Mouse (Mus musculus) heart, embryonic 13.5 days (tissue): ENCODE measurements around the gene Gabrb2. TPM values are rescaled to one million over a fixed set of nuclear protein-coding genes. Genes with fewer than 3 reads are reported as not detected.

Experiments used
- ATAC-seq: fragments of 200-750 bp; cut with Nextera tagmentation; 2 replicates; pipeline ENCODE4 v1.8.0; 2017; ENCODE audit warnings: moderate TSS enrichment; ENCODE audit not compliant: insufficient number of reproducible peaks, low FRiP score, low TSS enrichment; ENCODE audit errors: extremely low read depth
- H3K27ac ChIP-seq: fragments of 300-500 bp; sonication (generic); replicated peaks from 2 replicates; pipeline ENCODE4 v1.5.1; 2015; ENCODE audit warnings: moderate library complexity, mild to moderate bottlenecking, inconsistent platforms
- H3K27me3 ChIP-seq: fragments of 300-500 bp; sonication (generic); replicated peaks from 2 replicates; pipeline ENCODE4 v1.6.1; 2015; ENCODE audit warnings: mild to moderate bottlenecking, inconsistent platforms
- H3K36me3 ChIP-seq: fragments of 300-500 bp; sonication (generic); 2 replicates; pipeline ENCODE4 v1.6.1; 2015; ENCODE audit warnings: mild to moderate bottlenecking, inconsistent platforms
- H3K4me1 ChIP-seq: fragments of 300-500 bp; sonication (generic); 2 replicates; pipeline ENCODE4 v1.6.1; 2015; ENCODE audit warnings: inconsistent platforms
- H3K4me2 ChIP-seq: fragments of 300-500 bp; sonication (generic); 2 replicates; pipeline ENCODE4 v1.6.1; 2015; ENCODE audit warnings: inconsistent platforms, mild to moderate bottlenecking, moderate library complexity
- H3K4me3 ChIP-seq: fragments of 300-500 bp; sonication (generic); 2 replicates; pipeline ENCODE4 v1.5.1; 2015; ENCODE audit warnings: moderate library complexity, mild to moderate bottlenecking, inconsistent platforms
- H3K9ac ChIP-seq: fragments of 300-500 bp; sonication (generic); 2 replicates; pipeline ENCODE4 v1.6.1; 2015; ENCODE audit warnings: inconsistent platforms, mild to moderate bottlenecking, moderate library complexity
- H3K9me3 ChIP-seq: fragments of 300-500 bp; sonication (generic); 2 replicates; pipeline ENCODE4 v1.6.1; 2016; ENCODE audit warnings: inconsistent platforms
- WGBS: fragments of 180-500 bp; shearing (Covaris S2); methylation state at CpG from one replicate; pipeline ENCODE4 v1.1.7; 2015; ENCODE audit warnings: mixed read lengths; 5-methylcytosine and 5-hydroxymethylcytosine counted together
- polyA plus RNA-seq: library from polyadenylated mRNA; unstranded; fragments of >200 nt; fragmentation: Nextera tagmentation; extraction: Ambion mirVana; gene quantifications from 2 replicates; pipeline ENCODE4 v1.2.1, GENCODE M21; 2015

The Gabrb2 gene
- polyA plus RNA-seq, 1 experiment from 2014 or later: 0.95 TPM

DNA sequence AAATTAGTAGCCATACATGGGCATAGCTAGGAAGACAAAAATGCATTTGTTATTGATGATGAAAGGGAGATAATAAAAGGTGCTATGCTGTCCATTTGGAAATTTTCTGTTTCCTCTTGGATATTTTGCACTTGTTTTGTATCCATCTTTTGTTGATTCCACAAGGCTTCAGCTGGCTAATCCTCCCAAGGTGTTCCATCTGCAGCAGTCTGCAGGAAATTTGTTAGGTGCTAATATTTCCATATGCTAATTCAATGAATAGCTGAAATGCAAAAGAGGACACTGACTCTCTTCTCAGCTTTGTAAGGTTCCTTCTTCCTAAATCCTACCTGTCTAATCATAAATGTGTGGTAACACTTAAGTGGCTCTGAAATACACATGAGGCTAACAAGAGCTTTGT lies 24.1 kb downstream of the Gabrb2 start:
- no peaks in the 10 kb centered on the region for H3K27me3 ChIP-seq
- H3K4me2 ChIP-seq: no peak overlapping the region
- ATAC-seq: no peak
- H3K9ac ChIP-seq: no peak overlapping the region
- H3K27ac ChIP-seq: no peak overlapping the region
- H3K36me3 ChIP-seq: no peaks in the 10 kb centered on the region
- no peaks in the 10 kb centered on the region for H3K4me1 ChIP-seq
- H3K9me3 ChIP-seq: no peaks in the 10 kb centered on the region
- H3K4me3 ChIP-seq: no peak overlapping the region

GRCm38 (mm10) chr11:42448929-42449328 lies 29.4 kb downstream of the Gabrb2 start:
- Histone ChIP-seq H3K27me3 (no peaks in the 10 kb centered on the region), H3K9ac (no peak overlapping the region), H3K4me3 (no peak overlapping the region), H3K36me3 (no peaks in the 10 kb centered on the region), H3K4me1 (no peaks in the 10 kb centered on the region), H3K4me2 (no peak overlapping the region), H3K27ac (no peak overlapping the region), H3K9me3 (no peaks in the 10 kb centered on the region)
- ATAC-seq: no peak
- WGBS: 58% methylated on average over 4 of the region's 4 CpGs

DNA sequence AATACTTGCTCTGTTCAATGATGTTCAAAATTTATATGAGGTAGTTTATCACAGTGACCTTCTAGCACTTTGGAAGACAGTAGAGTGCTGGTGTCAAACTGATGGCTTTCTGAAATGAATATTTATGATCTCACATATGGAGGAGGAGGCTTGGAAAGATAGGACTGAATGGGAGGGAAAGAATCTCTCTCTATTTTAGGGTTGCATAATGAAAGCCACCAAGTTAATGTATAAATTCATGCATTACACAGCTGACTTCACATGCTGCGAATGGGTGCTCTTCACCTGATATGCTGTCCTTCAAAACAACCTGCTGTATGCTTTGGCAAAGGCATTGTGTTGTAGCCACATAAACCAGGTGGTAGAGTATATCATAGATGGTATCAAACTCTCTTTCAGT lies 44.6 kb downstream of the Gabrb2 start:
- Histone ChIP-seq H3K9me3 (no peaks in the 10 kb centered on the region), H3K36me3 (no peaks in the 10 kb centered on the region), H3K27me3 (no peaks in the 10 kb centered on the region), H3K4me3 (no peak overlapping the region), H3K4me1 (no peaks in the 10 kb centered on the region), H3K4me2 (no peak overlapping the region), H3K27ac (no peak overlapping the region), H3K9ac (no peak overlapping the region)
- ATAC-seq: no peak
- 79% methylated on average over 1 of the region's 1 CpGs for WGBS

DNA sequence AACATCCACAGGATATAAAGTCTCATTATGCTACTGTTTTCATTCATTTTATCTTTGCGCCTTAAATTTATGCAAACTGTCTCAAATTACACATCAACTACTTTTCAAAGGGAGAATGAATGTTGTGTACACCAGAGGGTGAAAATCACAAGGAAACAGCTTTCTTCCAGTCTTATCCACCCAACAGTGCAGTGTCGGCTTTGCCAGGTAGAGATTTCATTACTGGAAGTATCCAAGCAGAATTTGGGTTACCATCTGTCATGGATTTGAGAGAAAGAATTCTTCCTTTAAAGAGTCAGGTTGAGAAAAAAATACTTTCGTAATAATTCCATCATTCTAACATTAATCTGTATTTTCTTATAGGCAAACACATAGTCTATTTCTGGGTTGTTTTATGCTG lies 48.8 kb downstream of the Gabrb2 start:
- no peak overlapping the region for H3K9ac ChIP-seq
- no peaks in the 10 kb centered on the region for H3K36me3 ChIP-seq
- H3K27ac ChIP-seq: no peak overlapping the region
- no peak for ATAC-seq
- H3K27me3 ChIP-seq: no peaks in the 10 kb centered on the region
- 75% methylated on average over 3 of the region's 3 CpGs for WGBS
- no peak overlapping the region for H3K4me3 ChIP-seq
- H3K9me3 ChIP-seq: no peaks in the 10 kb centered on the region
- H3K4me1 ChIP-seq: no peaks in the 10 kb centered on the region
- H3K4me2 ChIP-seq: no peak overlapping the region

DNA sequence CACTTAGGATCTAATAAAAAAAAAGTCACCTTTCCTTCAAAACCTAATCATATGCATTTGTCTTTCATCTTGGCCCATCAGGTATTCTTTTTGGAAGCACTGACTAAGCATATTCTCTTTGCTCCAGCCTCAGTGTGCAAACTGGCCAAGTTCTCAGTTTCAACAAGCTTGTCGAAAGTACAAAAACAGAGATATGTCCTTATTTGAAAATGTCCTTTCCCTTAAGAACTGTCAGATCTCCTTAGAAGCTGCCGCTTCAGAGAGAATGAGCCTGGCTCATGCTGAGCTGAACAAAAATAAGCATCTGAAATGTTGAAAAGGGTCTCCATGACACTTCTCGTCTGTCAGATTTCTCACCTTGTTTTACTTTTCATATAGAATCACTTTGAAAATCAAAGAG lies 55.0 kb downstream of the Gabrb2 start:
- H3K4me1 ChIP-seq: no peaks in the 10 kb centered on the region
- no peaks in the 10 kb centered on the region for H3K9me3 ChIP-seq
- no peaks in the 10 kb centered on the region for H3K36me3 ChIP-seq
- WGBS: 74% methylated on average over 3 of the region's 3 CpGs
- ATAC-seq: no peak
- H3K27me3 ChIP-seq: no peaks in the 10 kb centered on the region
- no peak overlapping the region for H3K4me2 ChIP-seq
- no peak overlapping the region for H3K27ac ChIP-seq
- no peak overlapping the region for H3K4me3 ChIP-seq
- no peak overlapping the region for H3K9ac ChIP-seq

DNA sequence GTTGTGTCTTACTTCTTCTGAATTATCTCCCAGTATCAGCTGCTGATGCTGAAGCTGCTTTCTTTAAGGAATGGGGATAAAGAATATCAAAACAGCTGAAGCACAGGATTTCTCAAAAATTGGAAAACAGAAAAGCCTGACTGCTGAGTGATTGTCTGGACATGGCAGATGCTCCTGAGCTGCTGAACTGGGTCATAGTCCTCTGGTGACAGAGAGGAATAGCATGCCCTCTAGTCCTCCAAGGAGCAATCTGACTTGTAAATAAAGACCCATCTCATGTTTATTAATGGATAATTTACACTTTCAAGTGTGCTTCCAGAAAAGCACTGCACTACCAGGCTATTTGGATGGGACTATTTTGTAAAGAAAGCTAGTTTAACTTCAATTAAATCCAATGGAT lies 68.1 kb downstream of the Gabrb2 start:
- no peak for ATAC-seq
- Histone ChIP-seq H3K36me3 (no peaks in the 10 kb centered on the region), H3K9ac (no peak overlapping the region), H3K4me1 (no peaks in the 10 kb centered on the region), H3K4me2 (no peak overlapping the region), H3K9me3 (no peaks in the 10 kb centered on the region), H3K27ac (no peak overlapping the region), H3K27me3 (no peaks in the 10 kb centered on the region), H3K4me3 (no peak overlapping the region)

GRCm38 (mm10) chr11:42501166-42501565 lies 81.6 kb downstream of the Gabrb2 start:
- ATAC-seq: no peak
- Histone ChIP-seq H3K4me1 (no peaks in the 10 kb centered on the region), H3K27ac (no peak overlapping the region), H3K9me3 (no peaks in the 10 kb centered on the region), H3K4me2 (no peak overlapping the region), H3K36me3 (no peaks in the 10 kb centered on the region), H3K4me3 (no peak overlapping the region), H3K27me3 (no peaks in the 10 kb centered on the region), H3K9ac (no peak overlapping the region)

GRCm38 (mm10) chr11:42505436-42505835 lies 85.9 kb downstream of the Gabrb2 start:
- Histone ChIP-seq H3K9ac (no peak overlapping the region), H3K4me1 (no peaks in the 10 kb centered on the region), H3K4me2 (no peak overlapping the region), H3K4me3 (no peak overlapping the region), H3K36me3 (no peaks in the 10 kb centered on the region), H3K27ac (no peak overlapping the region), H3K9me3 (no peaks in the 10 kb centered on the region), H3K27me3 (no peaks in the 10 kb centered on the region)
- WGBS: 76% methylated on average over 2 of the region's 2 CpGs
- no peak for ATAC-seq

- H3K4me2 ChIP-seq: no peak overlapping the region
- H3K4me1 ChIP-seq: no peaks in the 10 kb centered on the region
- no peaks in the 10 kb centered on the region for H3K36me3 ChIP-seq
- H3K9me3 ChIP-seq: no peaks in the 10 kb centered on the region
- H3K4me3 ChIP-seq: no peak overlapping the region
- no peak for ATAC-seq
- no peak overlapping the region for H3K9ac ChIP-seq
- no peaks in the 10 kb centered on the region for H3K27me3 ChIP-seq
- 58% methylated on average over 1 of the region's 1 CpGs for WGBS
- no peak overlapping the region for H3K27ac ChIP-seq
These were observed 86.4 kb downstream of the Gabrb2 start for GRCm38 (mm10) chr11:42505911-42506310.

GRCm38 (mm10) chr11:42521960-42522359 lies 102.4 kb downstream of the Gabrb2 start:
- Histone ChIP-seq H3K9ac (no peak overlapping the region), H3K36me3 (no peaks in the 10 kb centered on the region), H3K27me3 (no peaks in the 10 kb centered on the region), H3K9me3 (no peaks in the 10 kb centered on the region), H3K4me1 (no peaks in the 10 kb centered on the region), H3K27ac (no peak overlapping the region), H3K4me3 (no peak overlapping the region), H3K4me2 (no peak overlapping the region)
- WGBS: 70% methylated on average over 2 of the region's 2 CpGs
- ATAC-seq: no peak

- WGBS: 81% methylated on average over 3 of the region's 3 CpGs
- H3K27me3 ChIP-seq: no peaks in the 10 kb centered on the region
- peaks cover 8% of the 10 kb centered on the region; the same call in 1 of the 2 replicates for H3K4me1 ChIP-seq
- H3K4me2 ChIP-seq: no peak overlapping the region
- no peaks in the 10 kb centered on the region for H3K9me3 ChIP-seq
- H3K9ac ChIP-seq: no peak overlapping the region
- no peaks in the 10 kb centered on the region for H3K36me3 ChIP-seq
- H3K4me3 ChIP-seq: no peak overlapping the region
- ATAC-seq: no peak
- H3K27ac ChIP-seq: no peak overlapping the region
These were observed 108.8 kb downstream of the Gabrb2 start for GRCm38 (mm10) chr11:42528226-42528881.

- ATAC-seq: no peak
- 37% methylated on average over 2 of the region's 2 CpGs for WGBS
- H3K4me1 ChIP-seq: peaks cover 8% of the 10 kb centered on the region; the same call in 1 of the 2 replicates
- H3K4me3 ChIP-seq: no peak overlapping the region
- H3K9ac ChIP-seq: no peak overlapping the region
- no peaks in the 10 kb centered on the region for H3K27me3 ChIP-seq
- no peaks in the 10 kb centered on the region for H3K9me3 ChIP-seq
- no peak overlapping the region for H3K4me2 ChIP-seq
- H3K27ac ChIP-seq: no peak overlapping the region
- no peaks in the 10 kb centered on the region for H3K36me3 ChIP-seq
These were observed 113.0 kb downstream of the Gabrb2 start for GRCm38 (mm10) chr11:42532577-42532976.
